Mouse (Mus musculus): ENCODE measurements around the gene Hmcn1.

Hmcn1 gene

GRCm38 (mm10) chr1:150537410-150538128 is 455.7 kb downstream of the Hmcn1 start:
- DNase-seq (ENCODE audit: low spot score) = no peak

- no peak for DNase-seq (ENCODE audit: low spot score)
Observed at GRCm38 (mm10) chr1:150535770-150536534, 457.3 kb downstream of the Hmcn1 start.

- no peak for DNase-seq (ENCODE audit: low spot score)
Observed at GRCm38 (mm10) chr1:150534587-150534986, 458.6 kb downstream of the Hmcn1 start.

- no peak for DNase-seq (ENCODE audit: low spot score)
Observed at GRCm38 (mm10) chr1:150513041-150513440, 480.2 kb downstream of the Hmcn1 start.

All from spleen, adult 12 weeks (tissue).